Mouse (Mus musculus) hindbrain, postnatal 0 days (tissue): ENCODE results near the gene Metap1d. TPM values are rescaled to one million over a fixed set of nuclear protein-coding genes. Genes with fewer than 3 reads are reported as not detected.

Experiments used
- ATAC-seq: fragments of 200-750 bp; cut with Nextera tagmentation; 2 replicates; pipeline ENCODE4 v1.8.0; 2017; ENCODE audit warnings: mild to moderate bottlenecking, moderate TSS enrichment, moderate library complexity
- DNase-seq: peaks from one replicate; pipeline ENCODE4 v3.0.0-alpha.2; 2015; ENCODE audit warnings: low spot score
- H3K27ac ChIP-seq: fragments of 300-500 bp; sonication (generic); 2 replicates; pipeline ENCODE4 v1.5.1; 2014; ENCODE audit warnings: mild to moderate bottlenecking
- H3K27me3 ChIP-seq: fragments of 300-500 bp; sonication (generic); 2 replicates; pipeline ENCODE4 v1.6.1; 2014; ENCODE audit warnings: low read length, mixed read lengths; ENCODE audit not compliant: insufficient read depth
- H3K36me3 ChIP-seq: fragments of 300-500 bp; sonication (generic); 2 replicates; pipeline ENCODE4 v1.6.1; 2014; ENCODE audit warnings: low read length, mixed read lengths; ENCODE audit not compliant: insufficient read depth
- H3K4me1 ChIP-seq: fragments of 300-500 bp; sonication (generic); 2 replicates; pipeline ENCODE4 v1.6.1; 2014; ENCODE audit warnings: antibody characterized with exemption, low read length, mixed read lengths; ENCODE audit not compliant: insufficient read depth
- H3K4me2 ChIP-seq: fragments of 300-500 bp; sonication (generic); 2 replicates; pipeline ENCODE4 v1.6.1; 2014; ENCODE audit warnings: low read depth, mild to moderate bottlenecking, low read length, moderate library complexity, mixed read lengths
- H3K4me3 ChIP-seq: fragments of 300-500 bp; sonication (generic); 2 replicates; pipeline ENCODE4 v1.5.1; 2014; ENCODE audit warnings: low read length
- H3K9ac ChIP-seq: fragments of 300-500 bp; sonication (generic); replicated peaks from 2 replicates; pipeline ENCODE4 v1.6.1; 2014; ENCODE audit warnings: mild to moderate bottlenecking, low read length, moderate library complexity, mixed read lengths
- H3K9me3 ChIP-seq: fragments of 300-500 bp; sonication (generic); 2 replicates; pipeline ENCODE4 v1.6.1; 2016; ENCODE audit warnings: low read length, mixed read lengths
- CTCF ChIP-seq: IDR thresholded peaks from 2 replicates; pipeline ENCODE4 v1.5.1; 2016; ENCODE audit warnings: antibody characterized with exemption, control low read depth, low read depth
- WGBS: fragments of 180-500 bp; shearing (Covaris S2); extraction: QIAGEN DNeasy Blood & Tissue Kit; methylation state at CpG from one replicate; pipeline ENCODE4 v1.1.7; 2014; 5-methylcytosine and 5-hydroxymethylcytosine counted together
- polyA plus RNA-seq: library from polyadenylated mRNA; unstranded; fragments of >200 nt; fragmentation: Nextera tagmentation; extraction: Ambion mirVana; gene quantifications from 2 replicates; pipeline ENCODE4 v1.2.1, GENCODE M21; 2015
- total RNA-seq: library from RNA; depleted of rRNA; stranded (reverse); fragments of >200 nt; gene quantifications from 2 replicates; pipeline ENCODE4 v1.2.3, GENCODE M21; 2014

Metap1d gene
- total and polyA plus RNA-seq, 2 experiments from 2014 or later, result 12.0 to 26.2 TPM

- 98% methylated on average over 4 of the region's 4 CpGs for WGBS
- no peak overlapping the region for H3K4me3 ChIP-seq
- no peaks in the 10 kb centered on the region for H3K9me3 ChIP-seq
- H3K27me3 ChIP-seq, result no peaks in the 10 kb centered on the region
- ATAC-seq (no peak), DNase-seq (no peak)
- peaks cover 5% of the 10 kb centered on the region; the same call in 1 of the 2 replicates for H3K36me3 ChIP-seq
- H3K4me2 ChIP-seq, result no peak overlapping the region
- H3K9ac ChIP-seq, result no peak overlapping the region
- no peaks in the 10 kb centered on the region for H3K4me1 ChIP-seq
- H3K27ac ChIP-seq, result no peak overlapping the region
- no peak for TF ChIP-seq CTCF
Observed at GRCm38 (mm10) chr2:71435440-71435839, 17.6 kb upstream of the Metap1d start.

- no peaks in the 10 kb centered on the region for H3K27me3 ChIP-seq
- DNase-seq, result no peak
- H3K4me3 ChIP-seq, result no peak overlapping the region
- no peak overlapping the region for H3K4me2 ChIP-seq
- H3K36me3 ChIP-seq, result no peaks in the 10 kb centered on the region
- no peak overlapping the region for H3K9ac ChIP-seq
- ATAC-seq, result no peak
- 34% methylated on average over 2 of the region's 2 CpGs for WGBS
- no peaks in the 10 kb centered on the region for H3K4me1 ChIP-seq
- no peaks in the 10 kb centered on the region for H3K9me3 ChIP-seq
- TF ChIP-seq CTCF, result no peak
- no peak overlapping the region for H3K27ac ChIP-seq
Observed at GRCm38 (mm10) chr2:71443376-71443775, 9.7 kb upstream of the Metap1d start.

- no peak overlapping the region for H3K27ac ChIP-seq
- no peaks in the 10 kb centered on the region for H3K4me1 ChIP-seq
- no peaks in the 10 kb centered on the region for H3K36me3 ChIP-seq
- TF ChIP-seq CTCF, result no peak
- peak overlapping the region; percentile 13; the same call in 1 of the 2 replicates for H3K4me2 ChIP-seq
- DNase-seq (no peak), ATAC-seq (no peak)
- H3K9ac ChIP-seq, result no peak overlapping the region
- 52% methylated on average over 17 of the region's 17 CpGs for WGBS
- no peaks in the 10 kb centered on the region for H3K27me3 ChIP-seq
- H3K9me3 ChIP-seq, result no peaks in the 10 kb centered on the region
- no peak overlapping the region for H3K4me3 ChIP-seq
Observed at GRCm38 (mm10) chr2:71445536-71446196, 7.4 kb upstream of the Metap1d start.

GRCm38 (mm10) chr2:71449604-71450003 is 3.5 kb upstream of the Metap1d start:
- Histone ChIP-seq H3K36me3 (no peaks in the 10 kb centered on the region), H3K9ac (no peak overlapping the region), H3K27ac (no peak overlapping the region), H3K4me2 (no peak overlapping the region), H3K4me1 (no peaks in the 10 kb centered on the region), H3K4me3 (no peak overlapping the region), H3K27me3 (no peaks in the 10 kb centered on the region), H3K9me3 (no peaks in the 10 kb centered on the region)
- DNase-seq (peak; percentile 2), ATAC-seq (no peak)
- peak; percentile 9; the same call in 1 of the 2 replicates for TF ChIP-seq CTCF
- 8% methylated on average over 2 of the region's 2 CpGs for WGBS

- H3K9ac ChIP-seq, result no peak overlapping the region
- ATAC-seq (no peak), DNase-seq (no peak)
- H3K4me3 ChIP-seq, result no peak overlapping the region
- H3K9me3 ChIP-seq, result no peaks in the 10 kb centered on the region
- no peaks in the 10 kb centered on the region for H3K4me1 ChIP-seq
- no peaks in the 10 kb centered on the region for H3K36me3 ChIP-seq
- WGBS, result 59% methylated on average over 5 of the region's 5 CpGs
- peak; percentile 35 for TF ChIP-seq CTCF
- H3K4me2 ChIP-seq, result no peak overlapping the region
- no peak overlapping the region for H3K27ac ChIP-seq
- no peaks in the 10 kb centered on the region for H3K27me3 ChIP-seq
Observed at GRCm38 (mm10) chr2:71451761-71452160, 1.3 kb upstream of the Metap1d start.

GRCm38 (mm10) chr2:71453917-71454260 is 813 bp downstream of the Metap1d start:
- H3K4me3 ChIP-seq, result peak overlapping the region; percentile 66
- H3K36me3 ChIP-seq, result no peaks in the 10 kb centered on the region
- 37% methylated on average over 4 of the region's 4 CpGs for WGBS
- no peaks in the 10 kb centered on the region for H3K27me3 ChIP-seq
- no peak for TF ChIP-seq CTCF
- H3K4me2 ChIP-seq, result peak overlapping the region; percentile 81
- DNase-seq, result no peak
- H3K27ac ChIP-seq, result no peak overlapping the region
- H3K4me1 ChIP-seq, result no peaks in the 10 kb centered on the region
- no peak overlapping the region for H3K9ac ChIP-seq
- no peaks in the 10 kb centered on the region for H3K9me3 ChIP-seq
- no peak for ATAC-seq

GRCm38 (mm10) chr2:71458624-71459023 is 5.5 kb downstream of the Metap1d start:
- Histone ChIP-seq H3K9me3 (no peaks in the 10 kb centered on the region), H3K27me3 (no peaks in the 10 kb centered on the region), H3K27ac (no peak overlapping the region), H3K4me1 (no peaks in the 10 kb centered on the region), H3K4me2 (no peak overlapping the region), H3K9ac (no peak overlapping the region), H3K4me3 (no peak overlapping the region), H3K36me3 (no peaks in the 10 kb centered on the region)
- no peak for ATAC-seq
- 58% methylated on average over 13 of the region's 13 CpGs for WGBS
- TF ChIP-seq CTCF, result no peak
- DNase-seq, result no peak
